Mouse (Mus musculus) liver, adult 2 months (tissue): ENCODE measurements at regions not wholly inside any gene's neighbourhood (a gene's known extent, or its start where the extent isn't known, plus 50 kb on each side); places are given as distances from the start of the nearest gene placed in this dataset.

Experiments used
- CTCF ChIP-seq: fragments of 200-500 bp; IDR thresholded peaks from 2 replicates; pipeline ENCODE4 v1.5.1; 2011; ENCODE audit warnings: low read depth, low read length, control low read depth
- POLR2A ChIP-seq: fragments of 200-500 bp; IDR thresholded peaks from 2 replicates; pipeline ENCODE4 v1.6.1; 2011; ENCODE audit warnings: low read length, control low read depth; ENCODE audit not compliant: insufficient read depth; ENCODE audit errors: extremely low read depth

DNA sequence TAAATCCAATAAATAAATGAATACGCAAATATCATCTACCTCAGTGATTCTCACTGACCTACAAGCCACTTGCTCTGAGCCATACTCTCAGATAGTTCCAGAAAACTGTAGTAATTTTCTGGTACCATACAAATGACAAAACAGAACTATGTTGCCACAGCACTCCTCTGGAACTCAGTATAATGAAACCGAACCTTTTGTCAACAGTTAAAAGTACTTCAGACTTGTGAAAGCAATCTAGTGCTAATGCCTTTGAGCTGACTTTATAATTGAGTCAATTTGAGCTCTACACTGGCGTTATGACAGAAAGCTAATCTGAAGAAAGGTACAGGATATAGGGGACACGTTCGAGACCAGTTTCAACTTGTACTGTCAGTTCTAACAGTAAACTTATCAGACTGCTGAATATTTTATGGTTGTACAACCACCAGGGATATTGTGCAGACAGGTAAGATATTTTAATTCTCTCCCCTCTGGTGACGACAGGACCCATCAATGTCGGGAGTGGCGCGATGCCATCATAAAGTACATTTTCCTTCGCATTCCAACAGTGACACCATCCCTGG is 449.0 kb downstream of the Atp23 start:
- TF ChIP-seq POLR2A (no peak), CTCF (no peak)
